Mouse (Mus musculus): ENCODE data around the gene Srxn1. TPM values are rescaled to one million over a fixed set of nuclear protein-coding genes. Genes with fewer than 3 reads are reported as not detected.
"Not testable (repeated sequence)": the region's sequence is repeated elsewhere in the genome, so short reads cannot be mapped to it uniquely, and the experiment has no call there.

The Srxn1 gene
- polyA plus RNA-seq (2016; fragmentation: Nextera tagmentation; extraction: Ambion mirVana): 7.5 and 8.6 TPM in 2 replicates

- Histone ChIP-seq H3K9ac (replicated peaks) (peak within 1 kb of the TSS; percentile 73), H3K4me3 (replicated peaks) (peak within 1 kb of the TSS; percentile 64), H3K27ac (no peak within 1 kb of the TSS), H3K4me1 (replicated peaks) (peaks cover 11% of the 10 kb centered on the region; the same call in 1 of the 2 replicates), H3K4me2 (peak within 1 kb of the TSS; percentile 79), H3K36me3 (no peaks in the 10 kb centered on the region), H3K9me3 (no peaks in the 10 kb centered on the region), H3K27me3 (peaks cover 27% of the 10 kb centered on the region)
- WGBS: 1% methylated on average over 84 of the region's 84 CpGs
- ATAC-seq (ENCODE audit: insufficient number of reproducible peaks, insufficient read depth, low FRiP score, low TSS enrichment, low read depth): peak; percentile 85
Observed at GRCm38 (mm10) chr2:152105318-152106224, at the start of gene Srxn1. Gene Srxn1, plus strand, starts transcription at chr2:152105516.

GRCm38 (mm10) chr2:152056368-152057251 lies 48.7 kb upstream of the Srxn1 start:
- Histone ChIP-seq H3K9me3 (no peaks in the 10 kb centered on the region), H3K27ac (no peak overlapping the region), H3K4me3 (replicated peaks) (no peak overlapping the region), H3K36me3 (no peaks in the 10 kb centered on the region), H3K27me3 (peaks cover 58% of the 10 kb centered on the region), H3K4me1 (replicated peaks) (no peaks in the 10 kb centered on the region), H3K9ac (replicated peaks) (no peak overlapping the region), H3K4me2 (no peak overlapping the region)
- ATAC-seq (ENCODE audit: insufficient number of reproducible peaks, insufficient read depth, low FRiP score, low TSS enrichment, low read depth): no peak
- 65% methylated on average over 22 of the region's 22 CpGs for WGBS

- Histone ChIP-seq H3K4me1 (replicated peaks) (no peaks in the 10 kb centered on the region), H3K9me3 (no peaks in the 10 kb centered on the region), H3K4me2 (no peak overlapping the region), H3K4me3 (replicated peaks) (no peak overlapping the region), H3K36me3 (no peaks in the 10 kb centered on the region), H3K27me3 (peaks cover 52% of the 10 kb centered on the region), H3K27ac (no peak overlapping the region), H3K9ac (replicated peaks) (no peak overlapping the region)
- 75% methylated on average over 9 of the region's 9 CpGs for WGBS
- no peak for ATAC-seq (ENCODE audit: insufficient number of reproducible peaks, insufficient read depth, low FRiP score, low TSS enrichment, low read depth)
Observed at GRCm38 (mm10) chr2:152057252-152057563, 48.1 kb upstream of the Srxn1 start.

GRCm38 (mm10) chr2:152062817-152063216 lies 42.5 kb upstream of the Srxn1 start:
- H3K27ac ChIP-seq; H3K9me3 ChIP-seq; H3K4me3 ChIP-seq (replicated peaks); H3K36me3 ChIP-seq; H3K9ac ChIP-seq (replicated peaks); ATAC-seq (ENCODE audit: insufficient number of reproducible peaks, insufficient read depth, low FRiP score, low TSS enrichment, low read depth); H3K4me2 ChIP-seq; H3K4me1 ChIP-seq (replicated peaks): not testable (repeated sequence)
- peaks cover 13% of the 10 kb centered on the region for H3K27me3 ChIP-seq
- 91% methylated on average over 3 of the region's 3 CpGs for WGBS

GRCm38 (mm10) chr2:152068660-152069433 lies 36.5 kb upstream of the Srxn1 start:
- no peak overlapping the region for H3K27ac ChIP-seq
- ATAC-seq (ENCODE audit: insufficient number of reproducible peaks, insufficient read depth, low FRiP score, low TSS enrichment, low read depth): no peak
- H3K27me3 ChIP-seq: peaks cover 15% of the 10 kb centered on the region
- 41% methylated on average over 11 of the region's 11 CpGs for WGBS
- H3K9ac ChIP-seq (replicated peaks): no peak overlapping the region
- no peaks in the 10 kb centered on the region for H3K36me3 ChIP-seq
- no peak overlapping the region for H3K4me3 ChIP-seq (replicated peaks)
- no peaks in the 10 kb centered on the region for H3K9me3 ChIP-seq
- no peak overlapping the region for H3K4me2 ChIP-seq
- no peaks in the 10 kb centered on the region for H3K4me1 ChIP-seq (replicated peaks)

GRCm38 (mm10) chr2:152069434-152069786 lies 35.9 kb upstream of the Srxn1 start:
- H3K27me3 ChIP-seq: peaks cover 20% of the 10 kb centered on the region
- no peak overlapping the region for H3K4me2 ChIP-seq
- H3K27ac ChIP-seq: no peak overlapping the region
- ATAC-seq (ENCODE audit: insufficient number of reproducible peaks, insufficient read depth, low FRiP score, low TSS enrichment, low read depth): no peak
- H3K4me1 ChIP-seq (replicated peaks): no peaks in the 10 kb centered on the region
- no peak overlapping the region for H3K4me3 ChIP-seq (replicated peaks)
- H3K36me3 ChIP-seq: no peaks in the 10 kb centered on the region
- 61% methylated on average over 9 of the region's 9 CpGs for WGBS
- no peak overlapping the region for H3K9ac ChIP-seq (replicated peaks)
- H3K9me3 ChIP-seq: no peaks in the 10 kb centered on the region

GRCm38 (mm10) chr2:152069941-152070340 lies 35.4 kb upstream of the Srxn1 start:
- Histone ChIP-seq H3K27me3 (peaks cover 26% of the 10 kb centered on the region), H3K9me3 (no peaks in the 10 kb centered on the region), H3K4me3 (replicated peaks) (no peak overlapping the region), H3K4me2 (no peak overlapping the region), H3K36me3 (no peaks in the 10 kb centered on the region), H3K4me1 (replicated peaks) (no peaks in the 10 kb centered on the region), H3K9ac (replicated peaks) (no peak overlapping the region), H3K27ac (no peak overlapping the region)
- no peak for ATAC-seq (ENCODE audit: insufficient number of reproducible peaks, insufficient read depth, low FRiP score, low TSS enrichment, low read depth)
- WGBS: 70% methylated on average over 2 of the region's 2 CpGs

GRCm38 (mm10) chr2:152074521-152074920 lies 30.8 kb upstream of the Srxn1 start:
- Histone ChIP-seq H3K4me2 (no peak overlapping the region), H3K27ac (no peak overlapping the region), H3K4me1 (replicated peaks) (no peaks in the 10 kb centered on the region), H3K4me3 (replicated peaks) (no peak overlapping the region), H3K9ac (replicated peaks) (no peak overlapping the region), H3K9me3 (no peaks in the 10 kb centered on the region), H3K27me3 (peaks cover 63% of the 10 kb centered on the region), H3K36me3 (no peaks in the 10 kb centered on the region)
- ATAC-seq (ENCODE audit: insufficient number of reproducible peaks, insufficient read depth, low FRiP score, low TSS enrichment, low read depth): no peak
- WGBS: 88% methylated on average over 2 of the region's 2 CpGs

GRCm38 (mm10) chr2:152075294-152075889 lies 29.9 kb upstream of the Srxn1 start:
- H3K9ac ChIP-seq (replicated peaks): no peak overlapping the region
- no peak for ATAC-seq (ENCODE audit: insufficient number of reproducible peaks, insufficient read depth, low FRiP score, low TSS enrichment, low read depth)
- H3K27ac ChIP-seq: no peak overlapping the region
- H3K4me2 ChIP-seq: no peak overlapping the region
- WGBS: 44% methylated on average over 9 of the region's 9 CpGs
- no peak overlapping the region for H3K4me3 ChIP-seq (replicated peaks)
- H3K36me3 ChIP-seq: no peaks in the 10 kb centered on the region
- H3K9me3 ChIP-seq: no peaks in the 10 kb centered on the region
- peaks cover under 1% of the 10 kb centered on the region for H3K4me1 ChIP-seq (replicated peaks)
- H3K27me3 ChIP-seq: peaks cover 65% of the 10 kb centered on the region

GRCm38 (mm10) chr2:152077337-152077736 lies 28.0 kb upstream of the Srxn1 start:
- no peak overlapping the region for H3K4me3 ChIP-seq (replicated peaks)
- WGBS: 84% methylated on average over 3 of the region's 3 CpGs
- peaks cover 83% of the 10 kb centered on the region for H3K27me3 ChIP-seq

More at GRCm38 (mm10) chr2:152077337-152077736, 28.0 kb upstream of the Srxn1 start:
- no peak overlapping the region for H3K9ac ChIP-seq (replicated peaks)
- peaks cover 17% of the 10 kb centered on the region for H3K4me1 ChIP-seq (replicated peaks)
- H3K36me3 ChIP-seq: no peaks in the 10 kb centered on the region
- H3K4me2 ChIP-seq: no peak overlapping the region
- ATAC-seq (ENCODE audit: insufficient number of reproducible peaks, insufficient read depth, low FRiP score, low TSS enrichment, low read depth): no peak
- no peaks in the 10 kb centered on the region for H3K9me3 ChIP-seq
- no peak overlapping the region for H3K27ac ChIP-seq
